Mouse (Mus musculus): Measurements from ENCODE around the gene Dock10. TPM values are rescaled to one million over a fixed set of nuclear protein-coding genes. Genes with fewer than 3 reads are reported as not detected.

Dock10 gene
- polyA plus RNA-seq, 1 experiment from 2014 or later, result 4.4 TPM

DNA sequence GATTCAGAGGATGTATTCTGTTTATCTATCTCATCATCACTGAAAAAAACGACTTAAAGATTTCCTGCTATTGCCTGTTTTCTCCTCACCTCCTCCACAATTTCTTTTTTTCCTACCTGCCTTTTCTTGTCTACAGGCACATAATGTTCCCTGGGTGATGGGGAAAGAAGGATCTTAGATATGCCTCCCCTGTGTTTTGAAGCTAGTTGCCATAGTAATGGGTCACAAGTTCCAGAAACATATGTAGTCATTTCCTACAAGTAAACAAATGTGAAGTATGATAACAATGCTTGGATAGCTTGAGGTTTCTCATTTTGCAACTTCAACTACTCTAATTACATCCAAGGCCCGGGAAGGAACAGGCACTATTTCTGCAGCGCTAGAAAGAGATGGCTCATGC, 42.4 kb downstream of the Dock10 start:
- Histone ChIP-seq H3K4me2 (ENCODE audit: low read length) (no peak overlapping the region), H3K4me3 (ENCODE audit: control insufficient read depth in 1 of 2, insufficient read depth in 1 of 2, low read depth in 1 of 2, low read length in 2 of 2) (no peak overlapping the region), H3K36me3 (ENCODE audit: control insufficient read depth, insufficient read depth, low read length) (no peaks in the 10 kb centered on the region), H3K4me1 (ENCODE audit: control insufficient read depth in 2 of 2, insufficient read depth in 2 of 2, low read length in 2 of 2) (peaks cover 0 to 12% of the 10 kb centered on the region in 2 experiments; a peak in 2 of 4 replicates), H3K27ac (replicated peaks in 1 of 2; ENCODE audit: control insufficient read depth in 1 of 2, insufficient read depth in 1 of 2, low read depth in 2 of 2, low read length in 2 of 2) (no peak overlapping the region), H3K9ac (ENCODE audit: low read length) (no peak overlapping the region), H3K9me3 (ENCODE audit: control insufficient read depth, low read length) (no peaks in the 10 kb centered on the region), H3K27me3 (ENCODE audit: control insufficient read depth, insufficient read depth, low read length) (no peaks in the 10 kb centered on the region)
- ATAC-seq (ENCODE audit: insufficient number of reproducible peaks, insufficient read depth, low FRiP score, low read depth), result no peak
- WGBS, result 58% methylated on average over 3 of the region's 3 CpGs

DNA sequence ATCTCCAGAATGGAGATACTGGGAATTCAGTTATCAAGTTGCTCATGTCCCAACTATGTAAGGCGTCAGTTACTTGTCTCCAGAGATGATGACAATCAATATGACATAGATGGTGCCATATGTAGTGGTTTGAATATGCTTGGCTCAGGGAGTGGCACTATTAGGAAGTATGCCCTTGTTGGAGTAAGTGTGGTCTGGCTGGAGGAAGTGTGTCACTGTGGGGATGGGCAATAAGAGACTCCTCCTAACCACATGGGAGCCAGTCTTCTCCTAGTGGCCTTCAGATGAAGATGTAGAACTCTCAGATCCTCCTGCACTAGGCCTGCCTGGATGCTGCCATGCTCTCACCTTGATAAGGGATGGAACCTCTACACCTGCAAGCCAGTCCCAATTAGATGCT, 44.4 kb downstream of the Dock10 start:
- Histone ChIP-seq H3K4me3 (ENCODE audit: control insufficient read depth in 1 of 2, insufficient read depth in 1 of 2, low read depth in 1 of 2, low read length in 2 of 2) (no peak overlapping the region), H3K4me2 (ENCODE audit: low read length) (no peak overlapping the region), H3K27me3 (ENCODE audit: control insufficient read depth, insufficient read depth, low read length) (no peaks in the 10 kb centered on the region), H3K4me1 (ENCODE audit: control insufficient read depth in 2 of 2, insufficient read depth in 2 of 2, low read length in 2 of 2) (peaks cover 5 to 21% of the 10 kb centered on the region in 2 experiments; a peak in 3 of 4 replicates), H3K36me3 (ENCODE audit: control insufficient read depth, insufficient read depth, low read length) (no peaks in the 10 kb centered on the region), H3K9ac (ENCODE audit: low read length) (no peak overlapping the region), H3K27ac (replicated peaks in 1 of 2; ENCODE audit: control insufficient read depth in 1 of 2, insufficient read depth in 1 of 2, low read depth in 2 of 2, low read length in 2 of 2) (no peak overlapping the region), H3K9me3 (ENCODE audit: control insufficient read depth, low read length) (no peaks in the 10 kb centered on the region)
- no peak for ATAC-seq (ENCODE audit: insufficient number of reproducible peaks, insufficient read depth, low FRiP score, low read depth)
- WGBS, result 87% methylated on average over 1 of the region's 1 CpGs

DNA sequence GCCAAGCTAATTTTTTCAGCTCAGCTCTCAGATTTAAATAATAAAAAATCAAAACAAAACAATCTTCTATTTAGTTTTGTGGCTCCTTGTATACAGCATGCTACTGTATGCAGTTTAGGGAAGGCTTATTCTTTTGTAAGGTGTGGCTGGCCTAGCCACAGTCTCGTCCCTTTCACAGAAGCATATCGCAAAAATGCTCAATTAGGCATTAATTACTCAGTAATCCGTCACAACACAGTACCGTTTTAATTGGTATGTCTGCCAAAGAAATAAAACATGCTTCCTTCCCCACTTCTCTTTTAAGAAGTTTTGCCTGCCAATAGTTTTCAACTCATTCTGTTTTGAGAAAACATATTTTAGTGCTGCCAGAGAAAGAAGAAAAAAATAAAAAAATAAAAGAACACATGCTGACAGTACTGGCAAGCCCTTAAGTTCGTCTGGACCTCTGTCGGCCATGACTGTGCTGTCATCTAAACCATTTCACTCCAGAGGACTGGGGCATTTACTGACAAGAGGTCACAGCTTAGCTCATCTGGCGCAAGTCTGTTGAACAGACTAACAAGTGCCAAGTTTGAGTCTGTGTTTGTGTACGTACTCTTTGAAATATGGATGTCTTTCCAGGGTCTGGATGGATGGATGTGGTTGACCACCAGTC, 47.6 kb downstream of the Dock10 start:
- no peak overlapping the region for H3K9ac ChIP-seq (ENCODE audit: low read length)
- H3K9me3 ChIP-seq (ENCODE audit: control insufficient read depth, low read length), result no peaks in the 10 kb centered on the region
- H3K4me2 ChIP-seq (ENCODE audit: low read length), result 0 out of 2 replicates have a peak overlapping the region, but pooled peaks have one; percentile 55
- ATAC-seq (ENCODE audit: insufficient number of reproducible peaks, insufficient read depth, low FRiP score, low read depth), result no peak
- peaks cover 5 to 24% of the 10 kb centered on the region in 2 experiments for H3K4me1 ChIP-seq (ENCODE audit: control insufficient read depth in 2 of 2, insufficient read depth in 2 of 2, low read length in 2 of 2)
- H3K36me3 ChIP-seq (ENCODE audit: control insufficient read depth, insufficient read depth, low read length), result no peaks in the 10 kb centered on the region
- H3K27ac ChIP-seq (replicated peaks in 1 of 2; ENCODE audit: control insufficient read depth in 1 of 2, insufficient read depth in 1 of 2, low read depth in 2 of 2, low read length in 2 of 2), result peak overlapping the region; percentile 16 to 19; a peak in 1 of 4 replicates
- H3K4me3 ChIP-seq (ENCODE audit: control insufficient read depth in 1 of 2, insufficient read depth in 1 of 2, low read depth in 1 of 2, low read length in 2 of 2), result no peak overlapping the region
- no peaks in the 10 kb centered on the region for H3K27me3 ChIP-seq (ENCODE audit: control insufficient read depth, insufficient read depth, low read length)
- WGBS, result 63% methylated on average over 8 of the region's 8 CpGs

DNA sequence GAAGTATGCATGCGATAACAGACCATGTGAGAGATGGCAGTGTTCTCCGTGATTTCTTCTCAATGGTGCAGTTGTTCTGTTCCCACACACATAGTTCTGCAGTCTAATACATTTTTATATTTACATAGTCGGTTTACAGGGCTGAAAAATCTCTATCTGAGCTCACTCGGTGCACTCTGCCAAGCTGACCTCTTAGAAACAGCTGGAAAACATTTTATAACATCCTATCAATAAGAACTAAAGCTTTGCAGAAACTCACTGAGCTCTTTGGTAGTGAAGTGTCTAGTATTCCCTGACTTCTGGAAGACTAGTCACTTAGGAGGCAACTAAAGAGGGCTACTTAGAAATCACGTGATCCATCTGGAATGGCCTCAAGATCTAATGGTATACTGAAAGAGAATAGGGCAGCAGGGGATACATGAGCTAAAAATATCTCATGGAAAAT, 48.2 kb downstream of the Dock10 start:
- peak overlapping the region; percentile 55 for H3K4me2 ChIP-seq (ENCODE audit: low read length)
- no peak for ATAC-seq (ENCODE audit: insufficient number of reproducible peaks, insufficient read depth, low FRiP score, low read depth)
- no peak overlapping the region; a peak in 2 of 4 replicates for H3K27ac ChIP-seq (replicated peaks in 1 of 2; ENCODE audit: control insufficient read depth in 1 of 2, insufficient read depth in 1 of 2, low read depth in 2 of 2, low read length in 2 of 2)
- no peak overlapping the region for H3K4me3 ChIP-seq (ENCODE audit: control insufficient read depth in 1 of 2, insufficient read depth in 1 of 2, low read depth in 1 of 2, low read length in 2 of 2)
- H3K4me1 ChIP-seq (ENCODE audit: control insufficient read depth in 2 of 2, insufficient read depth in 2 of 2, low read length in 2 of 2), result peaks cover 5 to 24% of the 10 kb centered on the region in 2 experiments
- H3K9ac ChIP-seq (ENCODE audit: low read length), result no peak overlapping the region
- no peaks in the 10 kb centered on the region for H3K36me3 ChIP-seq (ENCODE audit: control insufficient read depth, insufficient read depth, low read length)
- H3K27me3 ChIP-seq (ENCODE audit: control insufficient read depth, insufficient read depth, low read length), result no peaks in the 10 kb centered on the region
- WGBS, result 52% methylated on average over 5 of the region's 5 CpGs
- no peaks in the 10 kb centered on the region for H3K9me3 ChIP-seq (ENCODE audit: control insufficient read depth, low read length)

DNA sequence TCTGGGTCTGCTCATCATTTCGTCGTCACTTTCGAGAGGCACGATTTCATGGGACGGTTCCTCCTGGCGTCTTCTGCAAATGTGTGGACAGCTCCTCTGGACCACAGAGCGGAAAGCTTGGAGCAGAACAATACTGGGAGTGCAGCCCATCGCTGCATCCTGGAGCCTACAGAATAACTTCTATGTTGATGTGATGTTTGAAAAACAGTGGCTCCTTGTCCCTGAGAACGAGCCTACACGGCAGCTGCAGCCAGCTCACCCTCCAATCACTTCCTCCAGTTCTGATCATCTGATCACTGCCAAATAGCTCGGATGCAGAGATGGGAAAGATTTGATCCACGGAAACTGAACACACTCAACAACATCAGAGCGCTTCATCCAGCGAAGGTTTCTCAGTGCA, 49.0 kb downstream of the Dock10 start:
- Histone ChIP-seq H3K27ac (replicated peaks in 1 of 2; ENCODE audit: control insufficient read depth in 1 of 2, insufficient read depth in 1 of 2, low read depth in 2 of 2, low read length in 2 of 2) (peak overlapping the region in 1 of 2 experiments; percentile 40; a peak in 3 of 4 replicates), H3K9me3 (ENCODE audit: control insufficient read depth, low read length) (no peaks in the 10 kb centered on the region), H3K4me2 (ENCODE audit: low read length) (peak overlapping the region; percentile 55), H3K9ac (ENCODE audit: low read length) (no peak overlapping the region), H3K4me1 (ENCODE audit: control insufficient read depth in 2 of 2, insufficient read depth in 2 of 2, low read length in 2 of 2) (peaks cover 5 to 24% of the 10 kb centered on the region in 2 experiments), H3K4me3 (ENCODE audit: control insufficient read depth in 1 of 2, insufficient read depth in 1 of 2, low read depth in 1 of 2, low read length in 2 of 2) (no peak overlapping the region), H3K27me3 (ENCODE audit: control insufficient read depth, insufficient read depth, low read length) (no peaks in the 10 kb centered on the region), H3K36me3 (ENCODE audit: control insufficient read depth, insufficient read depth, low read length) (no peaks in the 10 kb centered on the region)
- 22% methylated on average over 14 of the region's 14 CpGs for WGBS
- 0 out of 2 replicates have a peak, but pooled peaks have one; percentile 56 for ATAC-seq (ENCODE audit: insufficient number of reproducible peaks, insufficient read depth, low FRiP score, low read depth)

DNA sequence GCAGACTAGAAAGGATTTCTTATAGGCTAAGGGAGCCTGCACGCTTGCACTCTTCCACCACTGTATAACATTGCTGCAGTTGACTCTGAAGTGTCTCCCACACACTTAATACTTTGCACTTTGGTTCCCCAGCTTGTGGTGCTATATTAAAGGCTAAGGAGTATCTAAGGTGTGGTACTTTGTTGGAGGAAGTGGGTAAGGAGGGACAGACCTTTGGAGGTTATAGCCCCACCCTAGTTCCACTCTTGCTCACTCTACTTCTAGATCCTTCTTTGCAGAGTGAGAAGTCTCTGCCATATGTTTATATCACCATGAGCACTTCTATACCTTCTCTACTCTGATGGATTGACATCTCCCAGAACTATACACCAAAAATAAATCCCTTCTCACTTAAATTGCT, 55.0 kb downstream of the Dock10 start:
- ATAC-seq (ENCODE audit: insufficient number of reproducible peaks, insufficient read depth, low FRiP score, low read depth), result no peak
- H3K4me3 ChIP-seq (ENCODE audit: control insufficient read depth in 1 of 2, insufficient read depth in 1 of 2, low read depth in 1 of 2, low read length in 2 of 2), result no peak overlapping the region

DNA sequence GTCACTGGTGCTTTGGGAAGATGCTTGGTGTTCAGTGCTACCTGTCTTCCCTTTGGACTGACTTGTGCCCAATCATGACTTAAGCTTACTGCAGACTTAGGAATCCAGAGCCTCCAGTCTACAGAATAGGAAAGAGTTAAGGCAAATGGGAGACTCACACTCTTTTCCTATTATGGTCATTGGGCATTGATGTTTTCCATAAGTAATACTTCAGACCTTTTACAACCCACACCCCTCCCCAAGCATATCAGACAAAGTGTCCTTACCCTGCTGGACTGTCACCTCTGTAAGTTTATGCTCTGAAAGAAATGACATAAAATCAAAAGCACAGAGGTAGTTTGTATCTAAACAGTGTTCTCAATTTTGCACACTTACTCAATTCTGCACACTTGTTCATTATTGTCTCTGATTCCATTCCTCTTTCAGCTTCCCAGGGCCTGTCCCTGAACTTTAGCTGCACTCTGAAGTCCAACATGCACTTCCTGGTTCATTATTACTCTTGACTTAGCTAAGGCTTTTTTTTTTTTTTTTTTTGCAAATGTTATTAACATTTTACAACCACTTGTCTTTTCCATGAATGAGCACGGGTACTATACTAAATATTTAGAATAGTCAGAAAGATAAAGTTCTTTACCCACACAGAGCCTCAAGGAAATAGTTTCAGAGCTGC, 82.2 kb downstream of the Dock10 start:
- ATAC-seq (ENCODE audit: insufficient number of reproducible peaks, insufficient read depth, low FRiP score, low read depth), result no peak
- no peaks in the 10 kb centered on the region for H3K4me1 ChIP-seq (ENCODE audit: control insufficient read depth in 2 of 2, insufficient read depth in 2 of 2, low read length in 2 of 2)
- H3K9ac ChIP-seq (ENCODE audit: low read length), result no peak overlapping the region
- H3K4me3 ChIP-seq (ENCODE audit: control insufficient read depth in 1 of 2, insufficient read depth in 1 of 2, low read depth in 1 of 2, low read length in 2 of 2), result no peak overlapping the region
- no peaks in the 10 kb centered on the region for H3K27me3 ChIP-seq (ENCODE audit: control insufficient read depth, insufficient read depth, low read length)
- no peaks in the 10 kb centered on the region for H3K9me3 ChIP-seq (ENCODE audit: control insufficient read depth, low read length)
- 80% methylated on average over 1 of the region's 1 CpGs for WGBS
- H3K36me3 ChIP-seq (ENCODE audit: control insufficient read depth, insufficient read depth, low read length), result no peaks in the 10 kb centered on the region
- no peak overlapping the region for H3K27ac ChIP-seq (replicated peaks in 1 of 2; ENCODE audit: control insufficient read depth in 1 of 2, insufficient read depth in 1 of 2, low read depth in 2 of 2, low read length in 2 of 2)
- H3K4me2 ChIP-seq (ENCODE audit: low read length), result no peak overlapping the region

More for the DNA sequence above, 55.0 kb downstream of the Dock10 start:
- 80% methylated on average over 1 of the region's 1 CpGs for WGBS
- Histone ChIP-seq H3K27me3 (ENCODE audit: control insufficient read depth, insufficient read depth, low read length) (no peaks in the 10 kb centered on the region), H3K9me3 (ENCODE audit: control insufficient read depth, low read length) (no peaks in the 10 kb centered on the region), H3K36me3 (ENCODE audit: control insufficient read depth, insufficient read depth, low read length) (no peaks in the 10 kb centered on the region), H3K4me2 (ENCODE audit: low read length) (no peak overlapping the region), H3K9ac (ENCODE audit: low read length) (no peak overlapping the region), H3K27ac (replicated peaks in 1 of 2; ENCODE audit: control insufficient read depth in 1 of 2, insufficient read depth in 1 of 2, low read depth in 2 of 2, low read length in 2 of 2) (no peak overlapping the region), H3K4me1 (ENCODE audit: control insufficient read depth in 2 of 2, insufficient read depth in 2 of 2, low read length in 2 of 2) (no peaks in the 10 kb centered on the region; a peak in 1 of 4 replicates)

Data from heart, embryonic 14.5 days (tissue).